Mouse (Mus musculus): ENCODE results near the gene Ube2m.

DNA sequence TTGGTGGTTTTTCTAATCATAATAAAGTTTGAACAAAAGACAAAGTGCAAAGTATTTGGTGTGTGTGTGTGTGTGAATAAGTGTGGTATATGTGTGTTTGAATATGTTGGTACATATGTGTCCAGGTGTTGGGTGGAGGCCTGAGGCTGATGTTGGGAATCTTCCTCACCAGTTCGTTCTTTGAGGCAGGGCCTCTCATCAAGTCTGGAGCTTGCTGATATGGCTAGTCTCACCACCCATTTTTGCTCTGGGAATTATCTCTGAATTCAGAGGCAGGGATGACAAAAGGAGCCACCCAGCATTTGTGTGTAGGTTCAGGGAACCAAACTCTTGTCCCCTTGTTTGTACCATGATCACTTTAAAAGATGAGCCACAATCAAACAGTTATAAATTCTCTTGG lies 52.4 kb downstream of the Ube2m start:
- TF ChIP-seq CTCF (IDR thresholded peaks at IDR 0.05; ENCODE audit: insufficient read depth, low read depth, low read length) (no peak), POLR2A (IDR thresholded peaks at IDR 0.05; ENCODE audit: insufficient read depth, low read depth, low read length) (no peak)

Data from olfactory bulb, adult 2 months (tissue).